Mouse (Mus musculus) neural tube, embryonic 15.5 days (tissue): ENCODE measurements around the gene Smurf1. TPM values are rescaled to one million over a fixed set of nuclear protein-coding genes. Genes with fewer than 3 reads are reported as not detected.
A peak's percentile ranks its signal among the peaks of the same experiment; 100 is the strongest.

Source experiments
- ATAC-seq: fragments of 200-750 bp; cut with Nextera tagmentation; 2 replicates; pipeline ENCODE4 v1.8.0; 2017; ENCODE audit warnings: mild to moderate bottlenecking, moderate TSS enrichment, moderate library complexity; ENCODE audit not compliant: low FRiP score
- H3K27ac ChIP-seq: fragments of 300-500 bp; sonication (generic); replicated peaks from 2 replicates; pipeline ENCODE4 v1.5.1; 2015; ENCODE audit warnings: mild to moderate bottlenecking, inconsistent platforms
- H3K27me3 ChIP-seq: fragments of 300-500 bp; sonication (generic); replicated peaks from 2 replicates; pipeline ENCODE4 v1.6.1; 2015; ENCODE audit warnings: inconsistent platforms
- H3K36me3 ChIP-seq: fragments of 300-500 bp; sonication (generic); 2 replicates; pipeline ENCODE4 v1.6.1; 2015; ENCODE audit warnings: inconsistent platforms
- H3K4me1 ChIP-seq: fragments of 300-500 bp; sonication (generic); 2 replicates; pipeline ENCODE4 v1.6.1; 2015; ENCODE audit warnings: inconsistent platforms
- H3K4me2 ChIP-seq: fragments of 300-500 bp; sonication (generic); 2 replicates; pipeline ENCODE4 v1.6.1; 2015; ENCODE audit warnings: inconsistent platforms, mild to moderate bottlenecking, moderate library complexity
- H3K4me3 ChIP-seq: fragments of 300-500 bp; sonication (generic); replicated peaks from 2 replicates; pipeline ENCODE4 v1.5.1; 2015; ENCODE audit warnings: mild to moderate bottlenecking, inconsistent platforms
- H3K9ac ChIP-seq: fragments of 300-500 bp; sonication (generic); replicated peaks from 2 replicates; pipeline ENCODE4 v1.6.1; 2015; ENCODE audit warnings: mild to moderate bottlenecking, inconsistent platforms
- H3K9me3 ChIP-seq: fragments of 300-500 bp; sonication (generic); replicated peaks from 2 replicates; pipeline ENCODE4 v1.6.1; 2016; ENCODE audit warnings: inconsistent platforms
- WGBS: fragments of 180-500 bp; shearing (Covaris S2); methylation state at CpG from one replicate; pipeline ENCODE4 v1.1.7; 2015; ENCODE audit warnings: mixed read lengths; 5-methylcytosine and 5-hydroxymethylcytosine counted together
- polyA plus RNA-seq: library from polyadenylated mRNA; unstranded; fragments of >200 nt; fragmentation: Nextera tagmentation; extraction: Ambion mirVana; gene quantifications from 2 replicates; pipeline ENCODE4 v1.2.1, GENCODE M21; 2015

Gene Smurf1
- polyA plus RNA-seq, 1 experiment from 2014 or later, result 23.7 TPM

- Histone ChIP-seq H3K36me3 (peaks cover 94% of the 10 kb centered on the region), H3K9ac (no peak overlapping the region), H3K9me3 (no peaks in the 10 kb centered on the region), H3K4me3 (no peak overlapping the region), H3K27me3 (no peaks in the 10 kb centered on the region), H3K4me1 (no peaks in the 10 kb centered on the region), H3K4me2 (no peak overlapping the region), H3K27ac (no peak overlapping the region)
- WGBS, result 90% methylated on average over 14 of the region's 14 CpGs
- ATAC-seq, result no peak
These were observed 83.8 kb downstream of the Smurf1 start for GRCm38 (mm10) chr5:144881670-144882399.

- Histone ChIP-seq H3K4me2 (no peak overlapping the region), H3K9me3 (no peaks in the 10 kb centered on the region), H3K27me3 (no peaks in the 10 kb centered on the region), H3K27ac (no peak overlapping the region), H3K4me1 (no peaks in the 10 kb centered on the region), H3K36me3 (peaks cover 55% of the 10 kb centered on the region), H3K4me3 (no peak overlapping the region), H3K9ac (no peak overlapping the region)
- WGBS, result 94% methylated on average over 15 of the region's 15 CpGs
- no peak for ATAC-seq
These were observed 88.6 kb downstream of the Smurf1 start for GRCm38 (mm10) chr5:144877021-144877420.

GRCm38 (mm10) chr5:144875892-144876291 is 89.8 kb downstream of the Smurf1 start:
- Histone ChIP-seq H3K4me2 (no peak overlapping the region), H3K9ac (no peak overlapping the region), H3K4me3 (no peak overlapping the region), H3K9me3 (no peaks in the 10 kb centered on the region), H3K36me3 (peaks cover 44% of the 10 kb centered on the region), H3K27me3 (no peaks in the 10 kb centered on the region), H3K27ac (no peak overlapping the region), H3K4me1 (no peaks in the 10 kb centered on the region)
- 13% methylated on average over 13 of the region's 13 CpGs for WGBS
- peak; percentile 49; the same call in 1 of the 2 replicates for ATAC-seq

- Histone ChIP-seq H3K27me3 (no peaks in the 10 kb centered on the region), H3K9me3 (no peaks in the 10 kb centered on the region), H3K4me2 (no peak overlapping the region), H3K36me3 (peaks cover 37% of the 10 kb centered on the region), H3K27ac (no peak overlapping the region), H3K4me3 (no peak overlapping the region), H3K9ac (no peak overlapping the region), H3K4me1 (no peaks in the 10 kb centered on the region)
- ATAC-seq, result no peak
- 91% methylated on average over 6 of the region's 6 CpGs for WGBS
These were observed 90.4 kb downstream of the Smurf1 start for GRCm38 (mm10) chr5:144875227-144875626.

- 77% methylated on average over 3 of the region's 3 CpGs for WGBS
- Histone ChIP-seq H3K36me3 (peaks cover 13% of the 10 kb centered on the region), H3K27me3 (no peaks in the 10 kb centered on the region), H3K9me3 (no peaks in the 10 kb centered on the region), H3K9ac (no peak overlapping the region), H3K27ac (no peak overlapping the region), H3K4me1 (no peaks in the 10 kb centered on the region), H3K4me3 (no peak overlapping the region), H3K4me2 (no peak overlapping the region)
- ATAC-seq, result no peak
These were observed 92.8 kb downstream of the Smurf1 start for GRCm38 (mm10) chr5:144872867-144873266.

- H3K4me3 ChIP-seq, result no peak overlapping the region
- H3K4me2 ChIP-seq, result no peak overlapping the region
- H3K27me3 ChIP-seq, result no peaks in the 10 kb centered on the region
- no peak for ATAC-seq
- H3K9me3 ChIP-seq, result no peaks in the 10 kb centered on the region
- H3K4me1 ChIP-seq, result no peaks in the 10 kb centered on the region
- no peak overlapping the region for H3K27ac ChIP-seq
- no peak overlapping the region for H3K9ac ChIP-seq
- peaks cover 9% of the 10 kb centered on the region for H3K36me3 ChIP-seq
- 91% methylated on average over 5 of the region's 5 CpGs for WGBS
These were observed 93.3 kb downstream of the Smurf1 start for GRCm38 (mm10) chr5:144872326-144872725.

- no peak overlapping the region for H3K27ac ChIP-seq
- H3K4me3 ChIP-seq, result no peak overlapping the region
- WGBS, result 98% methylated on average over 1 of the region's 1 CpGs
- no peaks in the 10 kb centered on the region for H3K4me1 ChIP-seq
- ATAC-seq, result no peak
- H3K9ac ChIP-seq, result no peak overlapping the region
- no peaks in the 10 kb centered on the region for H3K27me3 ChIP-seq
- H3K4me2 ChIP-seq, result no peak overlapping the region
- peaks cover 3% of the 10 kb centered on the region for H3K36me3 ChIP-seq
- no peaks in the 10 kb centered on the region for H3K9me3 ChIP-seq
These were observed 93.9 kb downstream of the Smurf1 start for GRCm38 (mm10) chr5:144871775-144872174.

GRCm38 (mm10) chr5:144870782-144871181 is 94.9 kb downstream of the Smurf1 start:
- no peaks in the 10 kb centered on the region for H3K4me1 ChIP-seq
- no peaks in the 10 kb centered on the region for H3K36me3 ChIP-seq
- H3K9me3 ChIP-seq, result no peaks in the 10 kb centered on the region
- 82% methylated on average over 7 of the region's 7 CpGs for WGBS
- H3K27me3 ChIP-seq, result no peaks in the 10 kb centered on the region
- H3K4me2 ChIP-seq, result no peak overlapping the region
- no peak overlapping the region for H3K4me3 ChIP-seq
- no peak overlapping the region for H3K9ac ChIP-seq
- H3K27ac ChIP-seq, result 0 out of 2 replicates have a peak overlapping the region, but pooled peaks have one; percentile 7
- no peak for ATAC-seq

- Histone ChIP-seq H3K9ac (no peak overlapping the region), H3K9me3 (no peaks in the 10 kb centered on the region), H3K36me3 (no peaks in the 10 kb centered on the region), H3K4me3 (no peak overlapping the region), H3K27me3 (no peaks in the 10 kb centered on the region), H3K27ac (no peak overlapping the region), H3K4me2 (no peak overlapping the region), H3K4me1 (no peaks in the 10 kb centered on the region)
- WGBS, result 65% methylated on average over 7 of the region's 7 CpGs
- ATAC-seq, result no peak
These were observed 96.2 kb downstream of the Smurf1 start for GRCm38 (mm10) chr5:144869466-144869865.

- WGBS, result 79% methylated on average over 8 of the region's 8 CpGs
- ATAC-seq, result no peak
- H3K36me3 ChIP-seq, result no peaks in the 10 kb centered on the region
These were observed 98.7 kb downstream of the Smurf1 start for GRCm38 (mm10) chr5:144866923-144867322.

GRCm38 (mm10) chr5:144860913-144861312 is 104.7 kb downstream of the Smurf1 start:
- Histone ChIP-seq H3K4me3 (no peak overlapping the region), H3K4me2 (no peak overlapping the region), H3K9me3 (no peaks in the 10 kb centered on the region), H3K27me3 (no peaks in the 10 kb centered on the region), H3K27ac (no peak overlapping the region), H3K4me1 (no peaks in the 10 kb centered on the region), H3K36me3 (peaks cover 48% of the 10 kb centered on the region), H3K9ac (no peak overlapping the region)
- ATAC-seq, result no peak
- WGBS, result 92% methylated on average over 8 of the region's 8 CpGs

More at GRCm38 (mm10) chr5:144866923-144867322, 98.7 kb downstream of the Smurf1 start:
- no peaks in the 10 kb centered on the region for H3K27me3 ChIP-seq
- no peaks in the 10 kb centered on the region for H3K9me3 ChIP-seq
- no peak overlapping the region for H3K4me3 ChIP-seq
- no peaks in the 10 kb centered on the region for H3K4me1 ChIP-seq
- no peak overlapping the region for H3K9ac ChIP-seq
- no peak overlapping the region for H3K4me2 ChIP-seq
- no peak overlapping the region for H3K27ac ChIP-seq

GRCm38 (mm10) chr5:144859284-144859683 is 106.4 kb downstream of the Smurf1 start:
- no peaks in the 10 kb centered on the region for H3K9me3 ChIP-seq
- no peaks in the 10 kb centered on the region for H3K4me1 ChIP-seq
- peaks cover 62% of the 10 kb centered on the region for H3K36me3 ChIP-seq
- no peaks in the 10 kb centered on the region for H3K27me3 ChIP-seq
- no peak overlapping the region for H3K9ac ChIP-seq
- no peak overlapping the region for H3K27ac ChIP-seq
- no peak overlapping the region for H3K4me2 ChIP-seq
- no peak overlapping the region for H3K4me3 ChIP-seq
- 94% methylated on average over 9 of the region's 9 CpGs for WGBS
- no peak for ATAC-seq
